Mouse (Mus musculus) thymus, adult 2 months (tissue): ENCODE measurements around the gene Smad5. TPM values are rescaled to one million over a fixed set of nuclear protein-coding genes. Genes with fewer than 3 reads are reported as not detected.

Experiments
- DNase-seq: peaks from one replicate; pipeline ENCODE4 v3.0.0; 2021
- H3K27ac ChIP-seq: fragments of 200-500 bp; 2 replicates; pipeline ENCODE4 v1.5.1; 2012; ENCODE audit warnings: low read length, control low read depth; ENCODE audit not compliant: control insufficient read depth, insufficient read depth
- H3K27me3 ChIP-seq: fragments of 200-500 bp; 2 replicates; pipeline ENCODE4 v1.6.1; 2012; ENCODE audit warnings: mild to moderate bottlenecking, low read length, moderate library complexity, mixed read lengths; ENCODE audit not compliant: control insufficient read depth, insufficient read depth
- H3K36me3 ChIP-seq: fragments of 200-500 bp; 2 replicates; pipeline ENCODE4 v1.6.1; 2012; ENCODE audit warnings: mild to moderate bottlenecking, low read length, moderate library complexity; ENCODE audit not compliant: control insufficient read depth, insufficient read depth
- H3K4me1 ChIP-seq: fragments of 200-500 bp; replicated peaks from 2 replicates; pipeline ENCODE4 v1.6.1; 2012; ENCODE audit warnings: low read length; ENCODE audit not compliant: control insufficient read depth, insufficient read depth
- H3K4me3 ChIP-seq: fragments of 200-500 bp; 2 replicates; pipeline ENCODE4 v1.5.1; 2012; ENCODE audit warnings: mild to moderate bottlenecking, low read length, control low read depth, moderate library complexity; ENCODE audit not compliant: control insufficient read depth, insufficient read depth
- CTCF ChIP-seq: fragments of 200-500 bp; IDR thresholded peaks from 2 replicates; pipeline ENCODE4 v1.5.1; 2012; ENCODE audit warnings: mild to moderate bottlenecking, control low read depth, low read length, moderate library complexity, borderline replicate concordance; ENCODE audit not compliant: control insufficient read depth, poor library complexity, insufficient read depth; ENCODE audit errors: extremely low read depth
- POLR2A ChIP-seq: fragments of 200-500 bp; IDR thresholded peaks from 2 replicates; pipeline ENCODE4 v1.6.1; 2012; ENCODE audit warnings: mild to moderate bottlenecking, low read length, control low read depth, moderate library complexity; ENCODE audit not compliant: control insufficient read depth, poor library complexity, insufficient read depth; ENCODE audit errors: extremely low read depth
- WGBS: fragments of 180-500 bp; shearing (Covaris S2); methylation state at CpG from one replicate; pipeline ENCODE4 v1.1.7; 2018; 5-methylcytosine and 5-hydroxymethylcytosine counted together
- polyA plus RNA-seq: library from polyadenylated mRNA; depleted of rRNA; stranded (reverse); fragments of >200 nt; gene quantifications from 2 replicates; pipeline ENCODE4 v1.2.3, GENCODE M21; 2012

The Smad5 gene
- polyA plus RNA-seq, 1 experiment = 45.6 TPM

GRCm38 (mm10) chr13:56664256-56665170 lies 38.3 kb upstream of the Smad5 start:
- Histone ChIP-seq H3K36me3 (no peaks in the 10 kb centered on the region), H3K27ac (no peak overlapping the region), H3K27me3 (no peaks in the 10 kb centered on the region), H3K4me3 (no peak overlapping the region), H3K4me1 (peaks cover 11% of the 10 kb centered on the region)
- TF ChIP-seq POLR2A = no peak
- no peak for TF ChIP-seq CTCF
- peak; percentile 19 for DNase-seq
- 68% methylated on average over 17 of the region's 17 CpGs for WGBS

- Histone ChIP-seq H3K36me3 (no peaks in the 10 kb centered on the region), H3K27me3 (no peaks in the 10 kb centered on the region), H3K27ac (no peak overlapping the region), H3K4me1 (peaks cover 7% of the 10 kb centered on the region; the same call in 1 of the 2 replicates), H3K4me3 (no peak overlapping the region)
- 94% methylated on average over 11 of the region's 11 CpGs for WGBS
- no peak for DNase-seq
- TF ChIP-seq POLR2A = no peak
Observed at GRCm38 (mm10) chr13:56671206-56671605, 31.6 kb upstream of the Smad5 start.

DNA sequence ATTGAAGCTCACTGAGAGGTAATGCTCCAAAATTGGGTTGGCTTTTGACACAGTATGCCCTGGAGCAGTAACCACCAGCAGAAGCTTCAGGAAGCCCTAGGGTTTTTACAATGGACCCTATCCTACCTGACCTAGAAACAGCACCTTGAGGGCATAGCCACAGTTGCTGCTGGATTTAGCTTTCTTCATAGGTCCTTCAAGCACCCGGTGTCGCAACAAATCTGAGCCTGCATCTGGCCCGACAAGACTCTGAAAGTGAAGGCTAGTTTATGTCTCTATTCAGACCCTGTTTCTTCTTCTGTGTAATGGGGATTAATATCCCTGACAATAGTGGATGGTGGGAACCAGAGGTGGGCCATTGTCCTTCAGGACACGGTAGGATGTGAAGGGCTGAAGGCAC lies 25.1 kb upstream of the Smad5 start:
- no peak overlapping the region for H3K4me3 ChIP-seq
- no peaks in the 10 kb centered on the region for H3K36me3 ChIP-seq
- DNase-seq = no peak
- peaks cover 27% of the 10 kb centered on the region for H3K4me1 ChIP-seq
- 84% methylated on average over 4 of the region's 4 CpGs for WGBS
- TF ChIP-seq POLR2A = no peak
- TF ChIP-seq CTCF = no peak
- H3K27me3 ChIP-seq = no peaks in the 10 kb centered on the region
- H3K27ac ChIP-seq = no peak overlapping the region

GRCm38 (mm10) chr13:56678188-56678787 lies 24.5 kb upstream of the Smad5 start:
- Histone ChIP-seq H3K4me3 (no peak overlapping the region), H3K27me3 (no peaks in the 10 kb centered on the region), H3K36me3 (no peaks in the 10 kb centered on the region), H3K27ac (no peak overlapping the region), H3K4me1 (peaks cover 26% of the 10 kb centered on the region)
- TF ChIP-seq CTCF (no peak), POLR2A (no peak)
- no peak for DNase-seq
- 68% methylated on average over 10 of the region's 10 CpGs for WGBS

GRCm38 (mm10) chr13:56678826-56679504 lies 23.8 kb upstream of the Smad5 start:
- TF ChIP-seq POLR2A = no peak
- TF ChIP-seq CTCF = no peak
- no peak overlapping the region for H3K4me3 ChIP-seq
- DNase-seq = no peak
- no peaks in the 10 kb centered on the region for H3K27me3 ChIP-seq
- WGBS = 74% methylated on average over 10 of the region's 10 CpGs
- H3K36me3 ChIP-seq = no peaks in the 10 kb centered on the region
- no peak overlapping the region for H3K27ac ChIP-seq
- peaks cover 20% of the 10 kb centered on the region for H3K4me1 ChIP-seq

DNA sequence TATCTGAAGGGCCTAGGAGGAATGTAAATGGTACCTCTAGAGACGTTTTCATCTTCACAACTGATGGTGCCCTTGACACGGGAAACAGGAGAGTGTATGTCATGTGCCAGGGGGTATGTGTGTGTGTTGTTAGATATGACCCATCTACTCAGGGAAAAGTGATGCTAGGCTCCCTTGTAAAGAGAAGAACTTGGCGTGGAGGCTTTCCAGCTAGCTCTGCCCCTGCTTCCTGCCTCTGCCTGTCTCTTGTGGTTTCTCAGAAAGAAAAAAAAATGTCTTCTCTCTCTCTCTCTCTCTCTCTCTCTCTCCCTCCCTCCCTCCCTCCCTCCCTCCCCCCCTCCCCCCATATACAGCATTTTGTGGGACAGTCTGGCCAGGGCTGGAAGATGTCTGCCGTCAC lies 20.9 kb upstream of the Smad5 start:
- peaks cover 20% of the 10 kb centered on the region for H3K4me1 ChIP-seq
- 16% methylated on average over 4 of the region's 4 CpGs for WGBS
- H3K27ac ChIP-seq = no peak overlapping the region
- TF ChIP-seq POLR2A (no peak), CTCF (no peak)
- H3K4me3 ChIP-seq = no peak overlapping the region
- H3K27me3 ChIP-seq = no peaks in the 10 kb centered on the region
- no peak for DNase-seq
- H3K36me3 ChIP-seq = no peaks in the 10 kb centered on the region
